Mouse (Mus musculus) liver, embryonic 14.5 days (tissue): ENCODE data around the gene Erich2. TPM values are rescaled to one million over a fixed set of nuclear protein-coding genes. Genes with fewer than 3 reads are reported as not detected.

Experiments
- ATAC-seq: fragments of 200-750 bp; cut with Nextera tagmentation; 2 replicates; pipeline ENCODE4 v1.8.0; 2017; ENCODE audit warnings: moderate number of reproducible peaks, mild to moderate bottlenecking, moderate library complexity; ENCODE audit not compliant: insufficient read depth
- DNase-seq, 3 experiments: peaks; one replicate each; pipeline ENCODE4 v3.0.0-alpha.2; 2012 to 2013; ENCODE audit warnings: low read depth in 3 of 3, low spot score in 3 of 3
- H3K27ac ChIP-seq: fragments of 300-500 bp; sonication (generic); 2 replicates; pipeline ENCODE4 v1.5.1; 2014; ENCODE audit warnings: moderate library complexity, mild to moderate bottlenecking, control low read depth, inconsistent platforms
- H3K27me3 ChIP-seq: fragments of 300-500 bp; sonication (generic); 2 replicates; pipeline ENCODE4 v1.6.1; 2014; ENCODE audit warnings: mild to moderate bottlenecking, low read length, moderate library complexity; ENCODE audit not compliant: control insufficient read depth, insufficient read depth
- H3K36me3 ChIP-seq: fragments of 300-500 bp; sonication (generic); replicated peaks from 2 replicates; pipeline ENCODE4 v1.6.1; 2014; ENCODE audit warnings: low read depth; ENCODE audit not compliant: control insufficient read depth, insufficient read depth
- H3K4me1 ChIP-seq, 2 experiments: fragments of 200-500 bp in 1 of 2; fragments of 300-500 bp in 1 of 2; sonication (generic) in 1 of 2; replicated peaks; 2 replicates each; pipeline ENCODE4 v1.6.1; 2012 to 2014; ENCODE audit warnings: antibody characterized with exemption in 1 of 2, inconsistent platforms in 1 of 2, low read length in 1 of 2; ENCODE audit not compliant: control insufficient read depth in 2 of 2, insufficient read depth in 2 of 2
- H3K4me2 ChIP-seq: fragments of 300-500 bp; sonication (generic); 2 replicates; pipeline ENCODE4 v1.6.1; 2014; ENCODE audit warnings: low read depth, mild to moderate bottlenecking, control low read depth, moderate library complexity
- H3K4me3 ChIP-seq, 2 experiments: fragments of 200-500 bp in 1 of 2; fragments of 300-500 bp in 1 of 2; sonication (generic) in 1 of 2; 2 replicates each; pipeline ENCODE4 v1.5.1; 2012 to 2014; ENCODE audit warnings: low read depth in 2 of 2, low read length in 2 of 2, mild to moderate bottlenecking in 2 of 2, control low read depth in 1 of 2, inconsistent platforms in 1 of 2, moderate library complexity in 1 of 2; ENCODE audit not compliant: insufficient read depth in 1 of 2
- H3K9ac ChIP-seq: fragments of 300-500 bp; sonication (generic); replicated peaks from 2 replicates; pipeline ENCODE4 v1.6.1; 2014; ENCODE audit warnings: mild to moderate bottlenecking, control low read depth, moderate library complexity
- H3K9me3 ChIP-seq: fragments of 300-500 bp; sonication (generic); 2 replicates; pipeline ENCODE4 v1.6.1; 2016; ENCODE audit warnings: low read length, mixed read lengths; ENCODE audit not compliant: control insufficient read depth
- CTCF ChIP-seq: IDR thresholded peaks from 2 replicates; pipeline ENCODE4 v1.5.1; 2016; ENCODE audit warnings: antibody characterized with exemption, low read depth, control low read depth
- EP300 ChIP-seq: IDR thresholded peaks from 2 replicates; pipeline ENCODE4 v1.6.1; 2016; ENCODE audit warnings: antibody characterized with exemption, low read depth
- WGBS: fragments of 180-500 bp; shearing (Covaris S2); extraction: QIAGEN DNeasy Blood & Tissue Kit; methylation state at CpG from one replicate; pipeline ENCODE4 v1.1.7; 2014; ENCODE audit not compliant: insufficient replicate concordance; 5-methylcytosine and 5-hydroxymethylcytosine counted together
- polyA plus RNA-seq, 2 experiments: library from polyadenylated mRNA; depleted of rRNA in 1 of 2; stranded (reverse) in 1 of 2; unstranded in 1 of 2; fragments of >200 nt; fragmentation: Nextera tagmentation in 1 of 2; extraction: Ambion mirVana in 1 of 2; gene quantifications; 2 replicates each; pipeline versions ENCODE4 v1.2.1 to v1.2.3; 2012 to 2014

Gene Erich2
- polyA plus RNA-seq (2012; rRNA removed), result not detected in 2 replicates
- not detected in 2 replicates for polyA plus RNA-seq (2014; fragmentation: Nextera tagmentation; extraction: Ambion mirVana)

- peaks cover 10% of the 10 kb centered on the region for H3K27me3 ChIP-seq
Measured at GRCm38 (mm10) chr2:70508496-70508895, at the start of gene Erich2. Erich2 (plus strand) TSS chr2:70508819.

GRCm38 (mm10) chr2:70463606-70464005, 45.0 kb upstream of the Erich2 start:
- Histone ChIP-seq H3K9ac (no peak overlapping the region), H3K27ac (no peak overlapping the region), H3K4me3 (no peak overlapping the region), H3K27me3 (no peaks in the 10 kb centered on the region), H3K9me3 (no peaks in the 10 kb centered on the region), H3K36me3 (no peaks in the 10 kb centered on the region), H3K4me2 (no peak overlapping the region), H3K4me1 (no peaks in the 10 kb centered on the region)
- ATAC-seq (no peak), DNase-seq (no peak)
- 22% methylated on average over 1 of the region's 1 CpGs for WGBS
- TF ChIP-seq CTCF, result no peak
- TF ChIP-seq EP300, result no peak

More at GRCm38 (mm10) chr2:70508496-70508895, at the start of gene Erich2:
- Histone ChIP-seq H3K36me3 (no peaks in the 10 kb centered on the region), H3K9me3 (no peaks in the 10 kb centered on the region), H3K27ac (no peak within 1 kb of the TSS), H3K9ac (no peak within 1 kb of the TSS), H3K4me3 (peak within 1 kb of the TSS; percentile 43 to 46), H3K4me2 (peak within 1 kb of the TSS; percentile 29), H3K4me1 (no peaks in the 10 kb centered on the region)
- WGBS, result 20% methylated on average over 10 of the region's 10 CpGs
- DNase-seq (no peak), ATAC-seq (no peak)
- TF ChIP-seq CTCF, result no peak
- no peak for TF ChIP-seq EP300

- H3K9ac ChIP-seq, result no peak overlapping the region
- peaks cover 61% of the 10 kb centered on the region for H3K27me3 ChIP-seq
- no peak for DNase-seq
Measured at GRCm38 (mm10) chr2:70471136-70471535, 37.5 kb upstream of the Erich2 start.

GRCm38 (mm10) chr2:70471861-70472620, 36.6 kb upstream of the Erich2 start:
- no peak for DNase-seq
- 1% methylated on average over 48 of the region's 48 CpGs for WGBS
- Histone ChIP-seq H3K9ac (no peak overlapping the region), H3K4me3 (no peak overlapping the region), H3K4me1 (no peaks in the 10 kb centered on the region), H3K36me3 (no peaks in the 10 kb centered on the region), H3K9me3 (no peaks in the 10 kb centered on the region), H3K4me2 (peak overlapping the region; percentile 36; the same call in 1 of the 2 replicates), H3K27me3 (peaks cover 70% of the 10 kb centered on the region), H3K27ac (no peak overlapping the region)
- no peak for ATAC-seq
- no peak for TF ChIP-seq CTCF
- no peak for TF ChIP-seq EP300

More at GRCm38 (mm10) chr2:70471136-70471535, 37.5 kb upstream of the Erich2 start:
- ATAC-seq, result no peak
- WGBS, result 14% methylated on average over 5 of the region's 5 CpGs
- TF ChIP-seq CTCF (no peak), EP300 (no peak)
- H3K4me3 ChIP-seq, result no peak overlapping the region
- no peaks in the 10 kb centered on the region for H3K4me1 ChIP-seq
- no peak overlapping the region for H3K4me2 ChIP-seq
- no peak overlapping the region for H3K27ac ChIP-seq
- H3K36me3 ChIP-seq, result no peaks in the 10 kb centered on the region
- no peaks in the 10 kb centered on the region for H3K9me3 ChIP-seq

GRCm38 (mm10) chr2:70497715-70498318, 10.8 kb upstream of the Erich2 start:
- H3K4me2 ChIP-seq, result no peak overlapping the region
- H3K4me1 ChIP-seq, result no peaks in the 10 kb centered on the region
- H3K27me3 ChIP-seq, result no peaks in the 10 kb centered on the region
- no peaks in the 10 kb centered on the region for H3K9me3 ChIP-seq
- no peak overlapping the region for H3K4me3 ChIP-seq
- ATAC-seq, result no peak
- WGBS, result 4% methylated on average over 13 of the region's 13 CpGs
- H3K27ac ChIP-seq, result no peak overlapping the region
- TF ChIP-seq CTCF (no peak), EP300 (no peak)
- DNase-seq, result no peak
- H3K36me3 ChIP-seq, result no peaks in the 10 kb centered on the region
- no peak overlapping the region for H3K9ac ChIP-seq
